Mouse (Mus musculus): Measurements from ENCODE around the gene Mtif3. TPM values are rescaled to one million over a fixed set of nuclear protein-coding genes. Genes with fewer than 3 reads are reported as not detected.

The Mtif3 gene
- polyA plus RNA-seq, 1 experiment from 2014 or later, result 19.8 TPM

- H3K9ac ChIP-seq, result no peak overlapping the region
- no peak for TF ChIP-seq CTCF (IDR thresholded peaks at IDR 0.05; ENCODE audit: low read depth)
- 57% methylated on average over 25 of the region's 25 CpGs for WGBS
- H3K36me3 ChIP-seq (ENCODE audit: insufficient read depth), result no peaks in the 10 kb centered on the region
- H3K4me1 ChIP-seq (ENCODE audit: insufficient read depth), result 0 out of 2 replicates have a peak, but pooled peaks cover 3% of the 10 kb centered on the region
- DNase-seq (peak; percentile 44), ATAC-seq (ENCODE audit: insufficient read depth) (peak; percentile 50; the same call in 1 of the 2 replicates)
- H3K27ac ChIP-seq (ENCODE audit: low read depth), result no peak overlapping the region
- H3K9me3 ChIP-seq (ENCODE audit: low read depth, low read length), result no peaks in the 10 kb centered on the region
- peak overlapping the region; percentile 38; the same call in 1 of the 2 replicates for H3K4me2 ChIP-seq
- no peaks in the 10 kb centered on the region for H3K27me3 ChIP-seq (ENCODE audit: insufficient read depth, low read length)
- no peak overlapping the region for H3K4me3 ChIP-seq (ENCODE audit: low read depth, low read length)
These were observed 10.5 kb upstream of the Mtif3 start for GRCm38 (mm10) chr5:146973858-146974780.

GRCm38 (mm10) chr5:146973353-146973752, 9.8 kb upstream of the Mtif3 start:
- no peaks in the 10 kb centered on the region for H3K9me3 ChIP-seq (ENCODE audit: low read depth, low read length)
- H3K9ac ChIP-seq, result no peak overlapping the region
- no peak for ATAC-seq (ENCODE audit: insufficient read depth)
- H3K4me3 ChIP-seq (ENCODE audit: low read depth, low read length), result no peak overlapping the region
- H3K36me3 ChIP-seq (ENCODE audit: insufficient read depth), result no peaks in the 10 kb centered on the region
- DNase-seq, result no peak
- TF ChIP-seq CTCF (IDR thresholded peaks at IDR 0.05; ENCODE audit: low read depth), result no peak
- 0 out of 2 replicates have a peak, but pooled peaks cover 3% of the 10 kb centered on the region for H3K4me1 ChIP-seq (ENCODE audit: insufficient read depth)
- no peak overlapping the region for H3K4me2 ChIP-seq
- no peaks in the 10 kb centered on the region for H3K27me3 ChIP-seq (ENCODE audit: insufficient read depth, low read length)
- 88% methylated on average over 9 of the region's 9 CpGs for WGBS
- H3K27ac ChIP-seq (ENCODE audit: low read depth), result no peak overlapping the region

- DNase-seq (peak; percentile 19), ATAC-seq (ENCODE audit: insufficient read depth) (no peak)
- H3K9ac ChIP-seq, result no peak overlapping the region
- H3K27ac ChIP-seq (ENCODE audit: low read depth), result no peak overlapping the region
- H3K4me1 ChIP-seq (ENCODE audit: insufficient read depth), result 0 out of 2 replicates have a peak, but pooled peaks cover 3% of the 10 kb centered on the region
- H3K9me3 ChIP-seq (ENCODE audit: low read depth, low read length), result no peaks in the 10 kb centered on the region
- H3K27me3 ChIP-seq (ENCODE audit: insufficient read depth, low read length), result no peaks in the 10 kb centered on the region
- H3K36me3 ChIP-seq (ENCODE audit: insufficient read depth), result no peaks in the 10 kb centered on the region
- H3K4me3 ChIP-seq (ENCODE audit: low read depth, low read length), result no peak overlapping the region
- no peak overlapping the region for H3K4me2 ChIP-seq
- WGBS, result 41% methylated on average over 10 of the region's 10 CpGs
- TF ChIP-seq CTCF (IDR thresholded peaks at IDR 0.05; ENCODE audit: low read depth), result no peak
These were observed 8.4 kb upstream of the Mtif3 start for GRCm38 (mm10) chr5:146971776-146972561.

- H3K27ac ChIP-seq (ENCODE audit: low read depth), result no peak overlapping the region
- no peaks in the 10 kb centered on the region for H3K9me3 ChIP-seq (ENCODE audit: low read depth, low read length)
- DNase-seq, result no peak
- H3K27me3 ChIP-seq (ENCODE audit: insufficient read depth, low read length), result no peaks in the 10 kb centered on the region
- TF ChIP-seq CTCF (IDR thresholded peaks at IDR 0.05; ENCODE audit: low read depth), result no peak
- H3K4me2 ChIP-seq, result no peak overlapping the region
- H3K4me1 ChIP-seq (ENCODE audit: insufficient read depth), result no peaks in the 10 kb centered on the region
- WGBS, result 71% methylated on average over 13 of the region's 13 CpGs
- H3K9ac ChIP-seq, result no peak overlapping the region
- H3K4me3 ChIP-seq (ENCODE audit: low read depth, low read length), result no peak overlapping the region
- H3K36me3 ChIP-seq (ENCODE audit: insufficient read depth), result no peaks in the 10 kb centered on the region
- no peak for ATAC-seq (ENCODE audit: insufficient read depth)
These were observed 5.2 kb upstream of the Mtif3 start for GRCm38 (mm10) chr5:146968695-146969393.

GRCm38 (mm10) chr5:146963937-146964278, 308 bp upstream of the Mtif3 start:
- peak overlapping the region; percentile 83 for H3K9ac ChIP-seq
- DNase-seq, result no peak
- 0 out of 2 replicates have a peak, but pooled peaks have one; percentile 22 for ATAC-seq (ENCODE audit: insufficient read depth)
- peaks cover 9% of the 10 kb centered on the region for H3K36me3 ChIP-seq (ENCODE audit: insufficient read depth)
- H3K27ac ChIP-seq (ENCODE audit: low read depth), result no peak overlapping the region
- 52% methylated on average over 8 of the region's 8 CpGs for WGBS
- peak overlapping the region; percentile 72 for H3K4me2 ChIP-seq
- TF ChIP-seq CTCF (IDR thresholded peaks at IDR 0.05; ENCODE audit: low read depth), result no peak
- H3K27me3 ChIP-seq (ENCODE audit: insufficient read depth, low read length), result no peaks in the 10 kb centered on the region
- H3K4me1 ChIP-seq (ENCODE audit: insufficient read depth), result no peaks in the 10 kb centered on the region
- peak overlapping the region; percentile 81 for H3K4me3 ChIP-seq (ENCODE audit: low read depth, low read length)
- H3K9me3 ChIP-seq (ENCODE audit: low read depth, low read length), result no peaks in the 10 kb centered on the region

- Histone ChIP-seq H3K36me3 (ENCODE audit: insufficient read depth) (peaks cover 79% of the 10 kb centered on the region), H3K4me3 (ENCODE audit: low read depth, low read length) (no peak overlapping the region), H3K4me2 (no peak overlapping the region), H3K9ac (no peak overlapping the region), H3K4me1 (ENCODE audit: insufficient read depth) (no peaks in the 10 kb centered on the region), H3K27ac (ENCODE audit: low read depth) (no peak overlapping the region), H3K9me3 (ENCODE audit: low read depth, low read length) (no peaks in the 10 kb centered on the region), H3K27me3 (ENCODE audit: insufficient read depth, low read length) (no peaks in the 10 kb centered on the region)
- DNase-seq (no peak), ATAC-seq (ENCODE audit: insufficient read depth) (no peak)
- WGBS, result 89% methylated on average over 18 of the region's 18 CpGs
- TF ChIP-seq CTCF (IDR thresholded peaks at IDR 0.05; ENCODE audit: low read depth), result no peak
These were observed 6.9 kb downstream of the Mtif3 start for GRCm38 (mm10) chr5:146956678-146957077.

Measured in lung, embryonic 14.5 days (tissue).